Mouse (Mus musculus): ENCODE data around the gene Il12a.

Gene Il12a

GRCm38 (mm10) chr3:68686852-68687560 is 3.4 kb upstream of the Il12a start:
- peak; percentile 90 to 91 for DNase-seq

- DNase-seq, result no peak
These were observed 1.1 kb upstream of the Il12a start for GRCm38 (mm10) chr3:68689346-68689745.

GRCm38 (mm10) chr3:68691100-68691778 is 795 bp downstream of the Il12a start:
- DNase-seq, result no peak

GRCm38 (mm10) chr3:68691938-68692599 is 1.6 kb downstream of the Il12a start:
- DNase-seq, result no peak

- DNase-seq, result no peak
These were observed 2.3 kb downstream of the Il12a start for GRCm38 (mm10) chr3:68692600-68693225.

GRCm38 (mm10) chr3:68693441-68694048 is 3.1 kb downstream of the Il12a start:
- peak; percentile 76 to 86 for DNase-seq

- no peak for DNase-seq
These were observed 4.9 kb downstream of the Il12a start for GRCm38 (mm10) chr3:68695321-68695720.

GRCm38 (mm10) chr3:68696495-68697200 is 6.2 kb downstream of the Il12a start:
- DNase-seq, result no peak

- DNase-seq, result no peak
These were observed 8.2 kb downstream of the Il12a start for GRCm38 (mm10) chr3:68698601-68699000.

- no peak for DNase-seq
These were observed 9.6 kb downstream of the Il12a start for GRCm38 (mm10) chr3:68700091-68700490.

- DNase-seq, result no peak
These were observed 15.9 kb downstream of the Il12a start for GRCm38 (mm10) chr3:68706307-68706706.

- peak; percentile 79 to 83 for DNase-seq
These were observed 17.8 kb downstream of the Il12a start for GRCm38 (mm10) chr3:68708230-68708629.

GRCm38 (mm10) chr3:68709198-68709797 is 18.9 kb downstream of the Il12a start:
- DNase-seq, result peak; percentile 80

- DNase-seq, result no peak
These were observed 20.0 kb downstream of the Il12a start for GRCm38 (mm10) chr3:68710436-68710835.

GRCm38 (mm10) chr3:68711510-68711909 is 21.1 kb downstream of the Il12a start:
- no peak for DNase-seq

- peak; percentile 79 to 86 for DNase-seq
These were observed 23.1 kb downstream of the Il12a start for GRCm38 (mm10) chr3:68713550-68713949.

- peak; percentile 69 to 73 for DNase-seq
These were observed 26.9 kb downstream of the Il12a start for GRCm38 (mm10) chr3:68717346-68717745.

- no peak for DNase-seq
These were observed 28.9 kb downstream of the Il12a start for GRCm38 (mm10) chr3:68719229-68719819.

GRCm38 (mm10) chr3:68720258-68720657 is 29.8 kb downstream of the Il12a start:
- peak; percentile 88 for DNase-seq

- no peak for DNase-seq
These were observed 51.5 kb downstream of the Il12a start for GRCm38 (mm10) chr3:68741955-68742354.

GRCm38 (mm10) chr3:68742718-68743471 is 52.5 kb downstream of the Il12a start:
- no peak for DNase-seq
